38 mouse cellular contexts compared by ENCODE assay signal in the genomic region with DNA sequence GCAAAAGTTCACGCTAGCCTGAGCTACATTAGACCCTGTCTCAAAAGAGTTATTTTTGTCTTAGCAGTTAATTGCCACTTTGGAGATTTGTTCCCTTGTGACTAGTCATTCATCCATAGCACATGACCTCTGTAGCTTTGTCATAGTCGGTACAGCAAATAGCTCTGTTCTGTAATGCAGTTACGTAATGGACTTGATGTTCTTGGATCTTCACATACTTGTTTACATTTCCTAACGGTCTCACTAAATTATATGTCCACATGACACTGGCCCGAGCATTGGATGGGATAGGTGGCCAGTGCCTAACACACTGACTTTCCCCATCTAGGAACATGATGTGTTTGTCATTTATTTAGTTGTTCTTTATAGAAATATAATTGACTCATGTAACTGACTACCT. TPM values are rescaled to one million over a fixed set of nuclear protein-coding genes. Genes with fewer than 3 reads are reported as not detected.
"Had no signal": no experiment of that assay in that cellular context is flagged by ENCODE, and none has a peak within 500 bp of the region (broad histone marks: within the 10 kb centered on the region; RNA-seq: fewer than 3 reads in every experiment).

No protein-coding gene starts in this region.

- H3K27ac ChIP-seq: gastrocnemius, adult 2 months; heart, adult 2 months; heart, embryonic 13.5 days; heart, embryonic 15.5 days; hindbrain, embryonic 10.5 days; hindbrain, embryonic 12.5 days; hindbrain, embryonic 14.5 days; intestine, embryonic 15.5 days; layer of hippocampus, adult 2 months; limb, embryonic 13.5 days; limb, embryonic 15.5 days had no signal

- H3K4me2 ChIP-seq: heart, embryonic 11.5 days; heart, embryonic 13.5 days; heart, embryonic 15.5 days; hindbrain, embryonic 12.5 days; hindbrain, embryonic 14.5 days; intestine, embryonic 15.5 days; limb, embryonic 13.5 days; limb, embryonic 15.5 days had no signal

- H3K9me3 ChIP-seq: heart, embryonic 13.5 days; heart, embryonic 15.5 days; hindbrain, embryonic 10.5 days; hindbrain, embryonic 12.5 days; intestine, embryonic 15.5 days; limb, embryonic 13.5 days; limb, embryonic 15.5 days had no signal

- DNase-seq: gastrocnemius, adult 2 months; gastrocnemius, postnatal 10 days; gastrocnemius, postnatal 25 days; heart, adult 2 months; heart, postnatal 4 days; kidney, adult 18-20 months; kidney, adult 8-10 months; kidney, postnatal 10 days; kidney, postnatal 25 days; kidney, postnatal 4 days; left cerebral cortex, postnatal 4 days had no signal

- H3K4me1 ChIP-seq: heart, embryonic 13.5 days; heart, embryonic 15.5 days; hindbrain, embryonic 10.5 days; hindbrain, embryonic 12.5 days; intestine, embryonic 15.5 days; limb, embryonic 13.5 days; limb, embryonic 15.5 days had no signal

- ATAC-seq: hindbrain, embryonic 16.5 days; inflammation-experienced regulatory T-cells, adult 6 months; intestine, embryonic 15.5 days; intestine, postnatal 0 days had no signal

- H3K4me3 ChIP-seq: gastrocnemius, adult 2 months; heart, adult 2 months; heart, embryonic 13.5 days; heart, embryonic 15.5 days; hindbrain, embryonic 10.5 days; hindbrain, embryonic 12.5 days; intestine, embryonic 15.5 days; layer of hippocampus, adult 2 months; limb, embryonic 13.5 days; limb, embryonic 15.5 days had no signal

- H3K27me3 ChIP-seq: heart, embryonic 13.5 days; heart, embryonic 15.5 days; hindbrain, embryonic 12.5 days; intestine, embryonic 15.5 days; limb, embryonic 13.5 days; limb, embryonic 15.5 days had no signal

- H3K9ac ChIP-seq: heart, embryonic 13.5 days; heart, embryonic 15.5 days; hindbrain, embryonic 12.5 days; hindbrain, embryonic 14.5 days; intestine, embryonic 15.5 days; limb, embryonic 13.5 days; limb, embryonic 15.5 days had no signal

RNA-seq across cellular contexts. Expression of gene 4921539E11Rik, which starts 44.5 kb away (rescaled TPM):
- total RNA-seq: gastrocnemius, adult 2 months; gastrocnemius, postnatal 10 days; gastrocnemius, postnatal 25 days; gastrocnemius, postnatal 4 days; granulocyte monocyte progenitor cell, adult 5-6 weeks; heart, adult 2 months; heart, postnatal 25 days; heart, postnatal 4 days; layer of hippocampus, adult 2 months; layer of hippocampus, postnatal 10 days; layer of hippocampus, postnatal 25 days; left cerebral cortex, adult 18-20 months; left cerebral cortex, adult 8-10 months; left cerebral cortex, postnatal 10 days; left cerebral cortex, postnatal 25 days; left cerebral cortex, postnatal 4 days had no signal
- polyA plus RNA-seq: frontal cortex, adult 2 months; heart, adult 2 months; heart, embryonic 11.5 days; heart, embryonic 13.5 days; heart, embryonic 15.5 days; heart, postnatal 0 days; hindbrain, embryonic 10.5 days; hindbrain, embryonic 12.5 days; hindbrain, embryonic 14.5 days; hindbrain, embryonic 16.5 days; inflammation-experienced regulatory T-cells, adult 6 months; intestine, embryonic 15.5 days; intestine, postnatal 0 days; kidney, embryonic 14.5 days; kidney, embryonic 16.5 days; limb, embryonic 11.5 days; limb, embryonic 13.5 days; limb, embryonic 15.5 days had no signal
